Mouse (Mus musculus) right cerebral cortex, postnatal 14 days (tissue): Measurements from ENCODE around the gene Wscd2.

Experiments used
- DNase-seq: peaks from one replicate; pipeline ENCODE4 v3.0.0; 2022

Wscd2 gene

DNA sequence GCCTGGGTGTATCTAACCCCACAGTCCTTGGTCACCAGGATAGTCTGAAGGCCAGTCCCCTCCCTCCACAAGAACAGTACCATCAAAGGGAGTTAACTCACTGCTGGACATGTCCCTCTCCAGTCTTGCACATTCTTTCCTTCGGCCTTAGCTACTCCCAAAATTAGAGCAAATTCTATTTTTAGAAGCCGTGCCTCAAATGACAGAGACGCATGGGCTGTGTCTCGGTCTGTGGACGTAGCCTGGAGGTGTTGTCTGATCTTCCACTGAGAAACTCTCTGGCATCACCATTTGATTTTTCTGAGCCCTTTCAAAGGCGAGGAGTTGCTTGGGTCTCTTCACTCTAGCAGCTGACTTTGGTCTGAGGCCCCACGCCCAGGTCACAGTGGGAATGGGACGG lies 2.3 kb upstream of the Wscd2 start:
- no peak for DNase-seq

- no peak for DNase-seq
Measured at GRCm38 (mm10) chr5:113489617-113490016, 516 bp upstream of the Wscd2 start.

- DNase-seq = peak; percentile 69
Measured at GRCm38 (mm10) chr5:113490467-113491260, 531 bp downstream of the Wscd2 start.

GRCm38 (mm10) chr5:113491552-113491951 lies 1.4 kb downstream of the Wscd2 start:
- DNase-seq = no peak

GRCm38 (mm10) chr5:113491988-113492387 lies 1.9 kb downstream of the Wscd2 start:
- DNase-seq = no peak

GRCm38 (mm10) chr5:113492417-113493035 lies 2.4 kb downstream of the Wscd2 start:
- DNase-seq = peak; percentile 55

- DNase-seq = no peak
Measured at GRCm38 (mm10) chr5:113493997-113494396, 3.9 kb downstream of the Wscd2 start.

- no peak for DNase-seq
Measured at GRCm38 (mm10) chr5:113496926-113497325, 6.8 kb downstream of the Wscd2 start.

GRCm38 (mm10) chr5:113499421-113499820 lies 9.3 kb downstream of the Wscd2 start:
- peak; percentile 52 for DNase-seq

GRCm38 (mm10) chr5:113503276-113503675 lies 13.1 kb downstream of the Wscd2 start:
- DNase-seq = peak; percentile 35

DNA sequence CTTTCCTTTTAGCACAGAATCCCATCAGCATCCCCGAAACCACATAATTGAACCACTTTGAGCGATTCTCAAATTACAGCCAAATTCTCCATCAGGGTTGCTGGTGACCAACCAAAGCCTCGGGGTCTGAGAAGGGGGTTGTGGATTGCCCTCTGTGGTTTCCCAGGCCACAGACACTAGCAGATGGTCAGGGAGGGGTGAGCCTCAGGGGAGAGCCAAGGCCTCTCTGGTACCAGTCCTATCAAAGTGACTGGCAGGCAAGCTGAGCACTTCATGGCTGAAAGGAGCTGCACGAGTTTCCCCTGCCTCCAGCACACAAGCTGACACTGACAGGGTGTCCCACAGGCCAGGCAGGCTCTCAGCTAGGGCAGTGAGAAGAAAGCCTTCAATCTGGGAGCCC lies 14.5 kb downstream of the Wscd2 start:
- DNase-seq = no peak

GRCm38 (mm10) chr5:113506065-113506464 lies 15.9 kb downstream of the Wscd2 start:
- no peak for DNase-seq

DNA sequence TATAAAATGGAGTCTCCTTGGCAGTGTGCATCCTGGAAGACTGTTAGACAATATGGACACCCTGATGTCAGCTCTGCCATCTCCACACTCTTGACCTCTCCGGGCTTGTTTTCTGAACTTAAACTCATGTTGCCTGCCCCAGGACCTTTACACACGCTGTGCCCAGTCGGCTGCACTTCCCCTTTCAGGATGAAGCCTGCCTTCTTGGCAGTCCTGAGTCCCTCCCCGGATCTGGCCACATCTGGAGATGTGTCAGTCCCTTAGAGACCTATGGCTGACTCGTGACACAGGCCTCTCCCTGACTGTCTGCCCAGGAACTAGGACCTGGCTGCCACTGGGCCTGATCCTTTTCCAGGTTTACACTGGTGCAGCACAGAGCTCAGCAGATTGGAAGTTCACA lies 16.6 kb downstream of the Wscd2 start:
- DNase-seq = no peak

GRCm38 (mm10) chr5:113509167-113509566 lies 19.0 kb downstream of the Wscd2 start:
- no peak for DNase-seq

GRCm38 (mm10) chr5:113513640-113514039 lies 23.5 kb downstream of the Wscd2 start:
- no peak for DNase-seq

DNA sequence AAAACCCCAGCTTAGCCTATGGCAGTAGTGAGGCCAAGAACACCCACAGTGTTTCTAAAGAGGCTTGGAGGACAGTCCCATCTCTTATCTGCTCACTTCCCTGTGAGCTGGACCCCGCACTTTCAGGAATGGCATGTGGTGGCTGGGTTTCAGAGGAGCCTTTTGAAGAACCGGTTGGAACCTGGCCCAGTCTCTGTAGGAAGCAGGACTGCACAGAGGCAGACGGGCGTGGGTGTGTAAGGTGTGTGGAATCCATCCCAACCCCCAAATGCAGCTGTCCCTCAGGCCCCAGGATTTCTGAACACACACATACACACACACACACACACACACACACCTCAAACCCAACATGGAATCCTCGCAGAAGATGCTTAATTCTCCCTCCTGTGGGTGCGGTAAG lies 23.9 kb downstream of the Wscd2 start:
- DNase-seq = peak; percentile 87

- no peak for DNase-seq
Measured at GRCm38 (mm10) chr5:113516119-113516872, 26.2 kb downstream of the Wscd2 start.

DNA sequence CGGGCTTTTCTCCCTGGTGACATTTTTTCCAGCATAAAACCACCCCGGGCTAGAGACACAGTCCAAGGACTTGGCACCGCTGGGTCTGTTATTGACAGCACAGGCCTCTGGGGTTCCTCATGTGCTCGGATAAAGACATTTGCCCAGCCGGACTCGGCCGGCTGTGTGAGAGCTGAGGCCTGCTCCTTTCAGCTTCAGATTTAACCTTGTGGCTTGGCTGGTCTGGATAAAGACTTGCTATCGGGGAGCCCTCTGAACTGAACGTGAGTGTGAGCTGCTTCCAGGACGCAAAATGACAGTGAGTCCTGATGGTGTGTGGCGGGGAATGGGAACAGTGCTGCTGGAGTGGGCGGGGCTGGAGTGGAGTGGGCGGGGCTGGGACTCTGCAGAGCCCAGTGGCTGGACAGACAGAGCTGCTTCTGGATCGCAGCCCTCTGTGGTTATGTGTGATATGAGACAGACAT lies 26.8 kb downstream of the Wscd2 start:
- no peak for DNase-seq

DNA sequence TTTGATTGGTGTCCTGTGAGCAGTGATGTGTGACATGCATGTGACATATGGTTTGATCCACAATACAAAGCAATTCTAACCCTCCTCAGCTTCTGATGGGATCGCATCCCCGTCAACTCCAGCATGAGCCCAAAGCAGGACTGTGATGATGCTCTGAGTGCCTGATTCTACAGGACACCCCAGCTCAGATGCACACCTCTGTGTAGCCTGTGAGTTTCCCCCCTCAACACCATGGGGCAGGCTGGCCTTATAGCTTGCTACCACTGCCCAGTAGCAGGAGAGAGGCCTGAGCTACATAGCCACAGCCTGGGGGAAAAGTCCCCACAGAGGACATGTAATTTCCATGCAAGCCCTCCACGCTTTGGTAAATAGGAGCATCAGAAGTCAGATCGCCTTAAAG lies 27.3 kb downstream of the Wscd2 start:
- no peak for DNase-seq

- no peak for DNase-seq
Measured at GRCm38 (mm10) chr5:113521037-113521436, 30.9 kb downstream of the Wscd2 start.

DNA sequence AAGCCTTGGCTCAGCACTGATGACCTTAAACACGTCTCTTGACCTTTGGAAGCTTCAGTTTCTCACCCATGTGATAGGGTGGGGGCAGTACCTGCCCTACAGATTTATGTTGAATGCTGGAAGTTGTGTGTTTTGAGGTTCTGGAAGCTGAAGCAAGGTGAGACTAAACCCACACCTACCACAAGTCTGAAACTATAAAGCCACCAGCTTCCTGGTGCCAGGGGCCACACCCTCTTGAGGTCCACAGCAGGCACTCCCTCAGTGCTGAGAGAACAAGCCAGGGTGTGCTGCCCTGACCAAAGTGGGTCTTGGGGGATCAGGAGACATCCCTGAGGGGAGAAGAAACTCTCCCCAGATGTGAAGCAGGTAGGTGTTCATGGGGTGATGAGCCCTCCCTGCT lies 48.7 kb downstream of the Wscd2 start:
- no peak for DNase-seq

DNA sequence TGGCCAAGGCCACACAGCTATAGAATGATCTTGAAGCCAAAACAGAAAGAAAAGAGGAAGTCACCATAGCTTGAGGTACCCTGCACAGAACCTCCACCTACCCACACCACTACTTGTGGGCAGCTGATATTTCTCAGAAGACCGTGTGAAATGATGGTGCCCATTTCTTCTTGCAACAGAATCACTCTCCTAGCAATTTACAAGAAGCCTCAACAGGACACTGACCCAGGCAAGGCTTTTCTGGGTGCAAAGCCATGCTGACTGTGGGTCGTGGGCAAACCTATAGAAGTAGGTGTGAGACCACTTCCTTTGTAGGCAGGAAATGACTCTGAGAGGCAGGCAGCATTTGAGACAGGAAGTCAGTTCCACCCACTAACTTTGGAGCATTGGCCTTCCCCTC lies 49.3 kb downstream of the Wscd2 start:
- no peak for DNase-seq

- no peak for DNase-seq
Measured at GRCm38 (mm10) chr5:113539858-113540257, 49.7 kb downstream of the Wscd2 start.

DNA sequence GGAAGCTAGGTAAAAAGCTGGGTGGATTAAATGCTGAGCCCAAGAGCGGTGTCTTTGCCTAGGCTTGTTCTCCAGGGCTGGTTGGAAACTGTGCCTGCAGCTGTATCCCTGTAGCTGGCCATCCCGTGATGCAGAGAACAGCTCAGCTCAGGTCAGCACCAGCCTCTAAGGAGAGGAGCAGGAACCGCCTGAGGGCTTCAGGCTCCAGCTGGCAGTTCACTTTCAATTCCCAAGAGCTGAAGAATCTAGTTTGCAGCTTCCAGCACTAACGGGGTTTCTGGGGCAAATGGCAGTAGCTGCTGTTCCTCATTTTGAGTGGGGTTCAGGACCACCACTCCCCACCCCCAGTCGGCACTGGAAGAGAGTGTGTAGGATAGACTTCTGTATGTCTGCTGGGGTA lies 51.1 kb downstream of the Wscd2 start:
- DNase-seq = no peak
